Mouse (Mus musculus) cerebellum, adult 8-10 months (tissue): ENCODE measurements around the gene Gm15023.
"Not testable (repeated sequence)": the region's sequence is repeated elsewhere in the genome, so short reads cannot be mapped to it uniquely, and the experiment has no call there.

Experiments used
- DNase-seq: peaks from one replicate; pipeline ENCODE4 v3.0.0; 2022

Gene Gm15023

DNA sequence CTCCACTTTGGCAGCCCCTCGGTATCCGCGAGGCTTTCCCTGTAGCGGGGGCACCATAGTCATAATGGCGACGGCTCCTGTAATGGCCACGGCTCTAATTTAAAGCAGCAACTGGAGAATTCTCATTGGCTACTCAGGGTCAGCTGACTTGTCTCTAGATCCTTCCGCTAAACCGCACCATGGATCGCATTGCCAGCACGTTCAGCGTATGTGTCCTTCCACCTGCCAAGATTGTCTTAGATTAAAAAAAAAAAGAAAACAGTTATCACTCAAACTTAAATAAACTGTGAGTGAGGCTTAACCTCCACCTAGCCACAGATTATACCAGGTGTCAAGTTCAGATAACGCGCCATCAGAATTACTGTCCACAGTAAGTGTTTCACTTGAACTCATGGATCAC lies at the start of gene Gm15023:
Gene Gm15023, minus strand, starts transcription at position 101 of the 400 bp plus-strand sequence.
- not testable (repeated sequence) for DNase-seq

GRCm38 (mm10) chrX:135210436-135211221 lies 33.2 kb upstream of the Gm15023 start, which contains the start of gene Tceal6:
Tceal6 (minus strand) TSS chrX:135210687.
- DNase-seq, result peak; percentile 28

DNA sequence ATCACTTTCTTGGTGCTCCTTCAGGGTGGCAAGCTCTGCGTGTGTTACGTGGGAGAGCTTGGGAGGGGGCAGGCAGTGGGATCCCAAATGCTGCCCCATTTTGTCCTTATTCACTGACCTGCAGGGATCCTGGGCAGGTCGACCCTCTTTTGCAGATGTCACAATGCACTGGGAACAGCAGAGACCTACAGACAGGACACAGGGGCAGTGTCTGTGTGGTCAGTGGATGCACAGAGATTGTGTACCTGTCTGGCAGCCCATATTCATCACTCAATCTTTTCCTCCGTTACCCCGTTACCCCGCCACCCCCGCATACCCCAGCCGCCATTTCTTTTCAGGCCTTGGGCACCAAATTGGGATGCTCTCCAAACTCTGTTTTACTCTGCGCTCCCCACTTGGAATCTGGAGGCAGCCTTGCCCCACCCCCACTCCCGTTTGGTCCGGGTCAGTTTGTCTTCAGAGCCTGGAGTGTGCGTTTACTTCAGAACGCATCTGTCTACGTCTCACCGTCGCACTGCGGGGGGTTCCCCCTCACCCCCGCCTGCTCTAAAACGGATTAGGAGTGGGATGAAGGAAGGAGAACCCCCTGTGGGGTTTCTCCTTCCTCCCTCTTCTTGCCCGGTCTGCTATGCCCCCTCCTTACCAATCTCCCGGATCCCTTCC lies 32.5 kb upstream of the Gm15023 start:
- DNase-seq, result peak; percentile 14

GRCm38 (mm10) chrX:135189924-135190323 lies 12.5 kb upstream of the Gm15023 start:
- DNase-seq, result not testable (repeated sequence)

GRCm38 (mm10) chrX:135188661-135189060 lies 11.2 kb upstream of the Gm15023 start:
- not testable (repeated sequence) for DNase-seq
